Mouse (Mus musculus) layer of hippocampus, adult 9-11 months (tissue): ENCODE results near the gene Endog.
A peak's percentile ranks its signal among the peaks of the same experiment; 100 is the strongest.
"Not testable (repeated sequence)": the region's sequence is repeated elsewhere in the genome, so short reads cannot be mapped to it uniquely, and the experiment has no call there.

Source experiments
- DNase-seq: peaks from one replicate; pipeline ENCODE4 v3.0.0; 2022

Endog gene

DNA sequence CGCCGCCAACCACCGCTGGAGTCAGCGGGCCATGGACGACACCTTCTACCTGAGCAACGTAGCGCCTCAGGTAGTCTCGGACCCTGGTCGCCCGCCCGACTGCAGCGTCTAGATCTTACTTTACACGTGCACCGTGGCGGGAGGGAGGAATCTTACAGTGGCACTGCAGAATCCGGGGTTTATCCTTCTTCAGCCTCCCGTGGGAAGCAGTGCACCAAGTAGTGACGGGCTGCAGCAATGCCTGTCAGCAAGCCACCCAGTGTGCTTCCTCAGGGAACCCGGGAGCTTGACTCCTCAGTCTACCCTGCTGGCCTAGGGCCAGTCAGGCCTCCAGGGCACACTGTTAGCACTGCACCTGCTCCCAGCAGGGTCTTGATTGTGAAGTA, 697 bp downstream of the Endog start:
- DNase-seq, result no peak

DNA sequence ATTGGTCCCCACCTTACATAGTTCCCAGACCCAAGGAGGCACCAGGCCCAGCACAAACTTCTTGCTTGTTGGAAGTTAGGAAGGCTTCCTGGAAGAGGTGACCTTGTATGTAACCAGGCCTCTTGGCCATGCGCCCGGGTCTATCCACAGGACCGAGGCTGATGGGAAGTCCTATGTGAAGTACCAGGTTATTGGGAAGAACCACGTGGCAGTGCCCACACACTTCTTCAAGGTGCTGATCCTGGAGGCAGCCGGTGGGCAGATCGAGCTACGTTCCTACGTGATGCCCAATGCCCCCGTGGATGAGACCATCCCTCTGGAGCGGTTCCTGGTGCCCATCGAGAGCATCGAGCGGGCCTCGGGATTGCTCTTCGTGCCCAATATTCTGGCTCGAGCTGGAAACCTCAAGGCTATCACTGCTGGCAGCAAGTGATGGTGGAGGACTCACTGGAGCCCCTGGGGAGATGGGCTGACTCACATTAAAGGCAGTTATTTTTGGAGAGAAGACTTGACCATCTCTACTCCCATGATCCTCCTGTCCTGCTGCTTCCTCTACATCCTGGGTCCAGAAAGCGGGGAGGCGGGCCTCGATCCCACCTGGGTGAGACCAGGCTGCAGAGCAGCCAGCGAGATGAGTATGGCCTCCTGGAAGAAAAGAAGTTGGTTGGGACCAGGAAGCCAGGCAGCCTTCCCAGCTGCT, 2.4 kb downstream of the Endog start:
- no peak for DNase-seq

DNA sequence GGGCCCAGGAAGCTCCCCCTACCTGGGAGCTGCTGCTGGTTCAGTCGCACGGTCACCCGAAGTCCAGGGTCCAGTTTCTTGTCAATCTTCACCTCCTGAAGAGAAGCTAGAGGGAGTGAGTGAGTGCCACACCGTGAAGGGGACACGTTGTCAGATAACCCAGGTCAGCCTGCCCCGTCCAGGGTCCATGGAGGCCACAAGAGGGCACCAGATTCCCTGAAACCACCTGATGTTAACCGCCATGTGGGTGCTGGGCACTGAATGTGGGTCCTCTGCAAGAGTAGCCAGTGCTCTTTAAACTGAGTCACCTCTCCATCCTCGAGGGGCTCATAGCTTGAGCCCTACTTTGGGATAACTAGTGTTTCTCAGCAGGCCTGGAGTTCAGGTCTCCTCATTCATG, 4.6 kb downstream of the Endog start:
- DNase-seq, result no peak

GRCm38 (mm10) chr2:30176561-30176960, 5.3 kb downstream of the Endog start:
- DNase-seq, result no peak

DNA sequence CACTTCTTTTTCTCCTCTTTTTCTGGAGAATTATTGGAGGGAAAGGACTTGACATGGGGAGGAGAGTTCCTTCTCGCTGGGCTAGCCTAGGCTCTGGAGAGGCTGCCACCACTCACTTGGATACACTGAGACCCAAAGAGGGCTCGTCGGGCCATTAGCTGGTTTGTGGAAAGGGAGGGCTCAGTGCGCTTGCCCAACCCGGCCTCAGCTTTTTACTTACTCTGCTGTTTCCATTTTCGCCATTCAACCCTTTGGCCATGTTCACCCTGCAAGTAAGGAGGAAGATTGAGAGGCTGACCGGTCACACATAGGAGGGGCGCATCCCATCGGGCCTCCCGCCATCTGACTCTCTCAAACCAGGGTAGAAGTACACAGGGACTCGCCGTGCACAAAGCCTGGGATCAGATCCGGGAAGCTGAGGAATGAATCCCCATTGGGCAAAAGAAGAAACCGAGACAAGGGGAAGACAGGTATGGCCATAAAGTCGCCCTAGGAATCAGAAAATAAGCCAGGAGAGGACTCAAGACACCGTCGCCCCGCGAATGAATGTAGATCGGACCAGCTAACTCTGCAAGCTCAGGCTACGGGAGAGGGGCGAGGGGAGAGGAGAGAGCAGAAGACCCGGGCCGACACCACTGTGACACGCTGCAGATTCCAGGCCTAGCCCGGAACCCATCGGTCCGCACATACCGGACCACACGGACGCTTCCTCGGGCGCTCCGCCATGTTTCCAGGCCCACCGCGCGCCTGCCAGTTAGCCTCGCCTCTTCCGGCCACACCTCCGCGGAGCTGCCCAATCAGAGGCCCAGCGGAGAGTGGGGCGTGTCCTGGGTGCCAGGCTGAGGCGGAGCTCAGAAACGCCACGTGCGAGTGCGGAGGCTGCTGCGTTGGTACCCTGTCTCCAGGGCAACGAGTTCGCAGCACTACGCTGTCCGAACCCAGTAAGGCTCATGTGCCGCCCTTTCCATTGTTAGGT, 6.7 kb downstream of the Endog start, which contains the start of gene Spout1:
Gene Spout1 (minus strand): TSS at position 760 of the 976 bp plus-strand sequence.
- peak; percentile 98 for DNase-seq

- DNase-seq, result not testable (repeated sequence)
Observed at GRCm38 (mm10) chr2:30178711-30179110, 7.4 kb downstream of the Endog start.

DNA sequence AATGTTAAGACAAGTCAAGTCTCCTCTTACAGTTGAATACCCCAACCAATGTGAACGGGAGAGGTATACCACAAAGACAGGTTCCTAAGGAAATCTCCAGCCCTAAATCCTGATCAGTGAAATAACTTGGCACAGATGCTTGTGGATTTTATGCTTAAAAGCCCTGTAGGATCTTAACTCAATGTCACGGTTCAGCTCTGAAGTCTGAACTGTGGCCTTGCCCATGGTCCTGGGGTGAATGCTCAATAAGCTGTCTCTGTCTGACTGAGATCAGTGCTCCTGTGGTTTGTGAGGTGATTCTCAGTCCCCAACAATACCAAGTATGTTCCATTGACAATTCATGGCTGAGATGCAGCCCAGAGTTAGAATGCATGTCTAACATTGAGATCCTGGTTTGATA, 11.1 kb downstream of the Endog start:
- no peak for DNase-seq

- DNase-seq, result no peak
Observed at GRCm38 (mm10) chr2:30183721-30184120, 12.4 kb downstream of the Endog start.

DNA sequence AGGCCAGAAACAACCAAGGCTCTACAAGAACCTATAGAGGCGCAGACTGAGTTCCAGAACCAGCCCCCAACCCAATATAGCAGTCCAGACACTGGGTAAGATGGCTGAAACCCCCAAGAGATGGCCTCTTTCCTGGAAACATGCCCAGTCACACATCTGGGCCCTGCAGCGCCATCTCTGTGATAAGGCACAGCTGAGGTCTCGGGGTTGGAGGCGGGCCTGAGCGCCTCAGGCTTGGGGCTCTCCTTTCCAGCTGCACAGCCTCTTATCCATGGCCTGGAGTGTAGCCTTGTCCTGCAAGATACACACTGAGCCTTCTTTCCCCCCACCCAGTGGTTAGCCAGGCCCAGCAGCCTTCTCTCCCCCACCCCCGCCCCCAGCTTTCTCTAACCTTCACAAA, 14.0 kb downstream of the Endog start:
- DNase-seq, result no peak

- no peak for DNase-seq
Observed at GRCm38 (mm10) chr2:30185681-30186080, 14.4 kb downstream of the Endog start.

DNA sequence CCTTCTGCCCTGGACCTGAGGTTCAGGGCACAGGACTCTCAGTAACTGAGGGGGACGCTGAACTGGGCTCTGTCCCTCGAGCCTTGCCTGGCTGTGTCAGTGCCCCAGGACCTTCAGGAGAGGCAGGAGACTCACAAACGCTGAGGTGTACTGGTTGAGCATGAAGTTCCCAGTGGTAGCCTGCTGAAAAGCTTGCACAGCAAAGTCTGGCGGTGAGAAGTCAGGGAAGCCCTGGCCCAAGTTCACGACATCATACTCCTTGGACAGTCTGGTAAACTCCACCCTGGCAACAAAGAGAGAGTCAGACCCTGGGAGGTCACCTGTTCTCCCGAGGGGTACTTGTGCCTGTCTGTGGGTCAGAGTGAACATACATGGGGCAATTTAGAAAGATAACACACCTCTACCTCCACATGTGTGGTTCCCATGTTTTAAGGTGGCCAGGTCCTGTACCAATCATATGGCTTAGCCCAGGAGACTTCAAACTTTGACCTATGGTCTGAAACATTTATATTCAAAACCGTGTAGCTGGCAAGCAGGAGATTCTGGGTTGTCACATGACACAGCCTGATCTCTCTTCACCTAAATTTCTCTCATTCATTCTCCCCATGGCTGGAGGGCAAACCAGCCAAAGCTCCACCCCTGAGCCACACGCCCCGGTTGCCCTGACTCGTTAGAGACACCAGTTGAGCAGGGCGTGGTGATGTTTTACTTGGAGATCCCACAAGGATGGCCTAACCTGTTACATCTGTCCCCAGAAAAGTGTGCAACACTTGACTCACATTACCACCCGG, 20.7 kb downstream of the Endog start:
- DNase-seq, result no peak

- DNase-seq, result no peak
Observed at GRCm38 (mm10) chr2:30194656-30195055, 23.4 kb downstream of the Endog start.

DNA sequence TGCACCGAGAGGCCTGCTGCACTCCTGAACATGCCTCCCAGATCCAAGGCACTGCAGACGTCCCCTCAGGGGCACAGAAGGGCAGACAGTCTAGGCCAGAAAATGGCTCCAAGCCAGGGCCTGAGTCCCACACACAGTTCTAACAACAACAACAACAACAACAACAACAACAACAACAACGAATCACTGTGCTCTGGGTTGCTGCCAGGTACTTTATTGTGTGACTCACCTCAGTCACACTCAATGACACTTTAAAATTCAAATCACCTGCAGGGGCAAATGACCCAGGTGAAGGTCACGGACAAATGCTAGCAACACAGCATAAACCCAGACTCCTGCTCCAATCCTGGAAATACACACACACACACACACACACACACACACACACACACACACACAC, 26.7 kb downstream of the Endog start:
- DNase-seq, result no peak

- no peak for DNase-seq
Observed at GRCm38 (mm10) chr2:30199984-30200383, 28.7 kb downstream of the Endog start.

GRCm38 (mm10) chr2:30200388-30200925, 29.2 kb downstream of the Endog start:
- no peak for DNase-seq

- DNase-seq, result no peak
Observed at GRCm38 (mm10) chr2:30203439-30203838, 32.1 kb downstream of the Endog start.

GRCm38 (mm10) chr2:30205255-30205628, 33.9 kb downstream of the Endog start:
- DNase-seq, result peak; percentile 26

DNA sequence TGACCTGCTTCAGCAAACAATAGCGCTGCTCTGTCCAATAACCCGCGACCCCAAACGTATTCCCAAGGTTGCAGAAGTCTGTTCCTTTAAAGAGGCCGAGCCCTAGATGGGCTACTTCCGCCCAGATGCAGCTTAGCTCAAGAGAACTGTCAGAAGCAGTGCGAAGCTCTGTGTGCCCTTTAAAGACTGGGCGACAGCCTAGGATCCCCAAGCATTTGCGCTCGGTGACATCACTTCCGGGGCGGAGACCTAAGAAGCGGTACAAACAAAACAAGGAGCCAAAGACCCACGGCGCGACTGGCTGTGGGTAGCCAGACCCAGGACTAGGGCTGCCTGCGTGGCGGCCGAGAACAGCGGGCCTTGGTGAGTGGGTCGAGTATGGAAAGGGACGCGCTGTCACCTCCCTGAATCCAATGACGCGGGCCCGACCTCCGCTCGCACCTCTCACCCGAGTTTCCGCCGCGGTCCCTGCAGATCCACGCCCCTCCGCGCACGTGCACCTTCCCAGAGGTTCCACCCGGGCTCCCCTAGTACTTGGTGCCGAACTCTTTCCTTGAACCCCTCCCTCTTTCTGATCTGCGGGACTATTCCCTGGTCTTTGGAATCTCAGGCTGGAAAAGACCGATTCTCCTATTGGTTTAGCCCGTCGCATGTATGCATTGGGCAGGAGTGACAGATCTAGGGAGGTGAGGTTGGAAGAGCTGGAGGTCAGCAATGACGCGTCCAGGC, 34.5 kb downstream of the Endog start, which contains the start of gene Kyat1:
Gene Kyat1 (minus strand): TSS at position 219 of the 729 bp plus-strand sequence.
- peak; percentile 94 for DNase-seq

DNA sequence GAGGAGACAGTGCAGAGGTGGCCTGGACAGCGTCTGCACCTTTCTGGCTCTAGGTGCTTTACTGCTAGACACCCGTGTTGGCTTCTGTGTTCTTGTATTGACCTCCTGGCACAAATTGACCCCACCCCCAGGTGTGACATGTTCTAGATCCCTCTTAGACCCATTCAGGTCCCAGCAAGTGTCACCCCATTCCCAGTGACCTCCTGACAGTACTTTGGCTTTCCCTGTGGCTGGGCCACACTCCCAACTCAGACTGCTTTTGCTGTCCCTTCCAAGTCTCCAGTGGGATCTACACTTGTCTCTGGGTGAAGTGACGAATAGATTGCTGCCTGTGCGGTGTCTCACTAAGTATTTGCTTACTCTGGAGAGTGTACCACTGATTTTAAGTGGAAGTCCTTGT, 36.1 kb downstream of the Endog start:
- no peak for DNase-seq

GRCm38 (mm10) chr2:30207886-30208285, 36.6 kb downstream of the Endog start:
- DNase-seq, result no peak

DNA sequence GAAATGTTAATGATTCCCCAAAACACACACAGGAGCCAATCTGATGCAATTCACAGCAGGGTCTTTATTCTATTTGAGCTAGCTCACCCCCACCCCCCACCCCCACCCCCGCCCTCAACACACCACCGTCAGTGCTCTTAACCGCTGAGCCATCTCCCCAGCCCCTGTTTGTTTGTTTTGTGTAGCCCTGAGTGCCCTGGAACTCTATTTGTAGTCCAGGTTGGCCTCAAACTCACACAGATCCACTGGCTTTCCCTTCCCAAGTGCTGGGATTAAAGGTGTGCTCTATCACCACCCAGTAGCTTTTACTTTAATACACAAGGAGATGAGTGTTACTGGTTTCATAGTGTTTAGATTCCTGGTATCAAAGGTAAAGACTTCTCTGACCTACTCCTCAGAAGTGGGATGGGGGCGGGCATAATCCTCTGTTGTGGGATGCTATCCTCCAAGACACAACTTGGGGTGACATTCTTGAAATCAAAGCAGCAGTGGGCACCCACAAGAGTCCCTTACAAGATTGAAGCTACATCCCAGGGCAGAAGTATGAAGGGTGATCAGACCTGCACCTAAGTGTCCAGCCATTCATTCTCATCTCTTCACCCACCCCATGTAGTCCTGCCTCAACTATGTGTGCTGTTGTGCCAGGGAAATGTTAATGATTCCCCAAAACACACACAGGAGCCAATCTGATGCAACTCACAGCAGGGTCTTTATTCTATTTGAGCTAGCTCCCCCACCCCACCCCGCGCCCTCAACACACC, 40.3 kb downstream of the Endog start:
- DNase-seq, result no peak
